In the genomic region with DNA sequence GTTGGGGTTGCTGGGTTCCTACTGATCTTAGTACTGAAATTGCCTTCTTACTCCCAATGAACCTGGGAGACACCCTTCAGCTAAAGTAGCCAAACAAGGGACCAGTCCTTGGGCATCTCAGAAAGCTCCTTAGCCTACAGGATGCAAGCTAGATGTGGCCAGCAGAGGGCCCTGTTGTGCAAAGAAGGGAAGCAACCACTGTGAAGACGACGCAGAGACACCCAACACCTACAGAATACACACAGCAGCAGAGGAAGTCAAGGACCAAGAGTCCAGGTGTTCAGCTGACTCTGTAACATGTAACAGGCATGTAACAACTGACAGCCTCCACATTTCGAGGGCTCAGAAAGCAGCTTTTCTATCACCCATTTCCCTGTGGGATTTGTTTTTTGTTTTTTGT, we compare ENCODE assay signal across 7 mouse cellular contexts. TPM values are rescaled to one million over a fixed set of nuclear protein-coding genes. Genes with fewer than 3 reads are reported as not detected.
DNase-seq lines count a peak whose midpoint lies in the region; ATAC-seq and TF ChIP-seq lines count a peak whose summit lies in the region.

No protein-coding gene starts in this region.

- DNase-seq in left cerebral cortex, adult 2 months (ENCODE audit: extremely low spot score in 1 of 2, low spot score in 2 of 2), result peak; percentile 52 to 63
- no peak for DNase-seq in left cerebral cortex, postnatal 36 days (ENCODE audit: low spot score in 2 of 2)
- peak; percentile 92 for DNase-seq in ES-CJ7 (ENCODE audit: low read depth, low spot score)
- peak; percentile 85 for DNase-seq in adrenal gland, postnatal 10 days
- peak; percentile 48 to 54 for DNase-seq in layer of hippocampus, postnatal 14 days (ENCODE audit: low spot score in 2 of 2)
- peak; percentile 59 for DNase-seq in retina, postnatal 7 days (ENCODE audit: low read depth, low spot score)

- H3K4me3 ChIP-seq in left cerebral cortex, adult 2 months, result no peak overlapping the region

- intact Hi-C loops in left cerebral cortex, adult 2 months (cut with DNase I), result no loop called here
- intact Hi-C loops in left cerebral cortex, postnatal 36 days (cut with DNase I), result no loop called here

- peak; percentile 57; the same call in 1 of the 2 replicates for ATAC-seq in erythroid progenitor cell, adult 5-6 weeks (replicated peaks; ENCODE audit: low FRiP score, poor library complexity, severe bottlenecking)

- peak; percentile 72 for TF ChIP-seq CTCF in left cerebral cortex, adult 2 months (IDR thresholded peaks at IDR 0.05)

- H3K27ac ChIP-seq in left cerebral cortex, adult 2 months, result no peak overlapping the region

RNA-seq across cellular contexts. Expression of a gene that starts 16.8 kb away (rescaled TPM):
- 100 to 1,000 TPM; 102 to 104 TPM for total RNA-seq in left cerebral cortex, adult 2 months (2021)
- 100 to 1,000 TPM in 1 of 2 experiments, 10 to 100 TPM in 1; 80.5 to 105 TPM for total RNA-seq in left cerebral cortex, postnatal 36 days (2021)
- total RNA-seq in adrenal gland, postnatal 10 days (2021), result 10 to 100 TPM; 25.3 to 34.6 TPM
- 8.8 and 14.1 TPM in 2 replicates for total RNA-seq in erythroid progenitor cell, adult 5-6 weeks (2015; ENCODE audit: low replicate concordance)
- 4.6 and 7.7 TPM in 2 replicates for total RNA-seq in erythroid progenitor cell, adult 5-6 weeks (2017; ENCODE audit: low replicate concordance)
- total RNA-seq in layer of hippocampus, postnatal 14 days (2021), result 100 to 1,000 TPM; 117 TPM

Comparison
In these comparisons a context has a peak if more than half of its experiments do, and no peak if none do; other contexts are left out.
1. DNase-seq: peak in left cerebral cortex, adult 2 months (2 of 2), ES-CJ7 (single experiment), adrenal gland, postnatal 10 days (single experiment), layer of hippocampus, postnatal 14 days (2 of 2) and retina, postnatal 7 days (single experiment); none in left cerebral cortex, postnatal 36 days (0 of 2).